Mouse (Mus musculus): ENCODE measurements around the gene Zdhhc20. TPM values are rescaled to one million over a fixed set of nuclear protein-coding genes. Genes with fewer than 3 reads are reported as not detected.
"Not testable (repeated sequence)": the region's sequence is repeated elsewhere in the genome, so short reads cannot be mapped to it uniquely, and the experiment has no call there.

Gene Zdhhc20
- polyA plus RNA-seq, 1 experiment from 2014 or later: 39.3 TPM

DNA sequence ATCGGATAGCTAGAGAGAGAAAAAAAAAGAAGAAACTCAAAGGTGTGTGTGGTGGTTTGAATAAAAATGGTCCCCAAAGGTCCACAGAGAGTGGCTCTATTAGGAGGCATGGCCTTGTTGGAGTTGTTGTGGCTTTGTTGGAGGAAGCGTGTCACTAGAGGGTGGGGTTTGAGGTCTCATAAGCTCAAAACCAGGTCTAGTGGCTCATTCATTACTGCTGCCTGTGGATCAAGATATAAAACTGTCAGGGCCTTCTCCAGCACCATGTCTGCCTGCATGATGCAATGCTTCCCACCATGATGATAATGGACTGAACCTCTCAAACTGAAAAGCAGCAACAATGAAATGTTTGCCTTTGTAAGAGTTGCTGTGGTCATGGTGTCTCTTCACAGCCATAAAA is 31.5 kb downstream of the Zdhhc20 start:
- CTCF ChIA-PET: no interaction called here
- POLR2A ChIA-PET: interaction anchor here (1.9 kb wide), 1 partner anchor 32 kb away, joined by 5 read pairs; the partner anchor contains the start of gene Zdhhc20
- TF ChIP-seq CTCF (IDR thresholded peaks at IDR 0.05): no peak
- ATAC-seq (no peak), DNase-seq (ENCODE audit: low read depth, low spot score) (no peak)
- in situ Hi-C loops (cut with MboI; ENCODE audit: low pct_unique_long_range_greater_than_20kb): no loop called here
- no peaks in the 10 kb centered on the region for H3K27me3 ChIP-seq

DNA sequence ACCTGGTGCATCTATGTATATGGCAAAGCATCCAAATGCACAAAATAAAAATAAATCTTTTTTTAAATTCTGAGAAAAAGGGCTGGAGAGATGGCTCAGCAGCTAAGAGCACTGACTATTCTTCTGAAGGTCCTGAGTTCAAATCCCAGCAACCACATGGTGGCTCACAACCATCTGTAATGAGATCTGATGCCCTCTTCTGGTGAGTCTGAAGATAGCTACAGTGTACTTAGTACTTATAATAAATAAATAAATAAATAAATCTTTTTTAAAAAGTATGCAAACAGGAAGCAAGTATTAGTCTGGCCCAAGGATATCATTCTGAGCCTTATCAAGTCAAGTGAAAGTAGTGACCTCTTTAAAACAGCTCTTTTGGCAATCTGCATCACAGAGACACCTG is 34.0 kb downstream of the Zdhhc20 start:
- peak; percentile 47 for TF ChIP-seq CTCF (IDR thresholded peaks at IDR 0.05)
- DNase-seq (ENCODE audit: low read depth, low spot score); ATAC-seq; POLR2A ChIA-PET; in situ Hi-C loops (cut with MboI; ENCODE audit: low pct_unique_long_range_greater_than_20kb); H3K27me3 ChIP-seq: not testable (repeated sequence)
- CTCF ChIA-PET: interaction anchor here (1.4 kb wide), 1 partner anchor 13 kb away, joined by 3 read pairs; no protein-coding TSS in a partner anchor

DNA sequence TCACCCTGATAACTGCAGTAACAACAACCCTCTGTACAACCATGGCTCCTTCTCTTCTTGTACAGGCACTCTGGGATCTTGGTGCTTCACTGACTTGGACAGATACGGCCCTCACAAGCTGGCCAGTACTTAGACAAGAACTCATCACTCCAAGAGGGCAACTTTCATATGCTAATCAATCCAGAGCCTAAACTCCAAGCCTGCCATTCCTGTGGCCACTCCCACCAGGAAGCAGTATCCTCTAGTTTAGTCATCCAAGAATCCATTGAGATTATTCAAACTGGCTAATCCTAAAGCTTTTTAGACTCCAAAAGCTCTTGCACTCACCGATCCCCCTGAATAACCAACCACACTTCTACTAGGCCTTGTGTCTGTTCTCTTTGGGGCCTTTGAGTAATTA is 37.1 kb downstream of the Zdhhc20 start:
- in situ Hi-C loops (cut with MboI; ENCODE audit: low pct_unique_long_range_greater_than_20kb): no loop called here
- no peak for ATAC-seq
- ChIA-PET CTCF (interaction anchor here (1.1 to 2.0 kb wide), 2 partner anchors 11 kb away, joined by 3 to 6 read pairs; no protein-coding TSS in a partner anchor), POLR2A (interaction anchor here (0.6 kb wide), 1 partner anchor 173 kb away, joined by 3 read pairs; no protein-coding TSS in a partner anchor)
- no peak for TF ChIP-seq CTCF (IDR thresholded peaks at IDR 0.05)
- no peak for DNase-seq (ENCODE audit: low read depth, low spot score)
- H3K27me3 ChIP-seq: no peaks in the 10 kb centered on the region

DNA sequence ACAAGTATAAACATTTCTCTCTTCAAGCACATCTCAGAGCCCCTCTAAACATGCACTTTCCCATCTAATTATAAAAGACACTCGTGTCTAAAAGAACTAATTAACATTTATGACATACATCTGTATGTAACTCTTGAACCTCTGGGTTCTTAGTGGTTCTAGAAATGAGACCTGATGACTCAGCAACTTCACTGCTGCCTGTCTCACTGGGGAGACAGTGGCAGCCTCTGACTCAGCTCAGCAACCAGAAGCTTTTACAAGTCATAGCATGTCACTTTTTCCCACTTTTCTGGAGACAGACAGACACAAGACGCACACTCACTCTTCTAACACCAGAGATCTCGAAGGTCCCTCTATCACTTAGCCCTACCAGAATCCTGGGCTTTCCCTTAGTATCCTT is 39.7 kb downstream of the Zdhhc20 start:
- in situ Hi-C loops (cut with MboI; ENCODE audit: low pct_unique_long_range_greater_than_20kb): no loop called here
- ATAC-seq: no peak
- POLR2A ChIA-PET: no interaction called here
- no peak for TF ChIP-seq CTCF (IDR thresholded peaks at IDR 0.05)
- CTCF ChIA-PET: no interaction called here
- DNase-seq (ENCODE audit: low read depth, low spot score): no peak
- H3K27me3 ChIP-seq: no peaks in the 10 kb centered on the region

DNA sequence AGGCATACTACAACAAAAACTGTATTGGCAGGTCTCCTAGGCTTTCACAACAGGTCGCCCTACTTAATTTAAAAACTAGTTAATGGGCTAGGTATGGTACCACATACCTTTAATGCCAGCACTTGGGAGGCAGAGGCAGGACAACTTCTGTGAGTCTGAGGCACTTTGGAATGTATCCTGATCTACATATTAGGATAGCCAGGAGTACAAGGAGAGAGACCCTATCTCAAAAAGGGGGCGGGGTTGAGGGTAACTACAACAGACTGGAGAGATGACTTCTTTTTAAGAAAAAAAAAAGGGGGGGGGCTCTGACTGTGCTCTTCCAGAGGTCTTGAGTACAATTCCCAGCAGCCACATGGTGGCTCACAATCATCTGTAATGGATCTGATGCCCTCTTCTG is 41.4 kb downstream of the Zdhhc20 start:
- ATAC-seq (no peak), DNase-seq (ENCODE audit: low read depth, low spot score) (no peak)
- ChIA-PET POLR2A (no interaction called here), CTCF (no interaction called here)
- no peaks in the 10 kb centered on the region for H3K27me3 ChIP-seq
- peak; percentile 8 for TF ChIP-seq CTCF (IDR thresholded peaks at IDR 0.05)
- in situ Hi-C loops (cut with MboI; ENCODE audit: low pct_unique_long_range_greater_than_20kb): no loop called here

DNA sequence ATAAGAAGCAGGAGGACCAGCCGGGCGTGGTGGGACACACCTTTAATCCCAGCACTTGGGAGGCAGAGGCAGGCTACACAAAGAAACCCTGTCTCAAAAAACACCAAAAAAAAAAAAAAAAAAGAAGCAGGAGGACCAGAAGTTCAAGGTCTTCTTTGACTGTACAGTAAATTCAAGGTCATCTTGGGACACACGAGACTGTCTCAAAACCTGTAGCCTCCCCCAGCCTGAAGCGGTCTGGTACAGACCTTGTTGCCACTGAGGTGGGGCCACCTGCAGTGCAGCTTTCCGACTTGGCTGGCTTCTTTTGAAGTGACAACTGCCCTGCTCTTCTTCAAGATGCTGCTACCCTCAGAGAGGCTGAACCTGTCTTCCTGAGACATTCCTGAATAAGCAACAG is 42.0 kb downstream of the Zdhhc20 start:
- ATAC-seq; CTCF ChIA-PET; in situ Hi-C loops (cut with MboI; ENCODE audit: low pct_unique_long_range_greater_than_20kb); DNase-seq (ENCODE audit: low read depth, low spot score); POLR2A ChIA-PET; H3K27me3 ChIP-seq: not testable (repeated sequence)

DNA sequence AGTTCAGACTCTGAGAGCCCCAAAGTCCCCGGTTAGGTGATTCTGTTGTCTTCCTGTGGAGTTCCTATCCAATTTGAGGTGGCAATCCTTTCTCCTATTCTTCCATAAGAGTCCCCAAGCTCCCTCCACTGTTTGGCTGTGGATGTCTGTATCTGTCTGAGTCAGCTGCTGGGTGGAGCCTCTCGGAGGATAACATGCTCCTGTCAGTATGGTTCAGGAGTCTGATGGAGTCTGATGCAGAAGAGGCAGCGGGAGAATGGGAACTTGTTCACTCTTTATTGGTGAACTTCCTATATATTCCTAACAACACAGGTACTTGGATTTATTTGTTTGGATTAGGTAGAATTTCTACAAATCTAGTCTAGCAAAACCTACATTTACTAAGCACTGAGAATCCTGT is 45.5 kb downstream of the Zdhhc20 start:
- no peak for ATAC-seq
- TF ChIP-seq CTCF (IDR thresholded peaks at IDR 0.05): no peak
- DNase-seq (ENCODE audit: low read depth, low spot score): no peak
- in situ Hi-C loops (cut with MboI; ENCODE audit: low pct_unique_long_range_greater_than_20kb): no loop called here
- ChIA-PET CTCF (interaction anchor here (1.3 to 2.0 kb wide), 2 partner anchors 11 to 15 kb away, joined by 3 to 4 read pairs; no protein-coding TSS in a partner anchor), POLR2A (no interaction called here)
- H3K27me3 ChIP-seq: no peaks in the 10 kb centered on the region

DNA sequence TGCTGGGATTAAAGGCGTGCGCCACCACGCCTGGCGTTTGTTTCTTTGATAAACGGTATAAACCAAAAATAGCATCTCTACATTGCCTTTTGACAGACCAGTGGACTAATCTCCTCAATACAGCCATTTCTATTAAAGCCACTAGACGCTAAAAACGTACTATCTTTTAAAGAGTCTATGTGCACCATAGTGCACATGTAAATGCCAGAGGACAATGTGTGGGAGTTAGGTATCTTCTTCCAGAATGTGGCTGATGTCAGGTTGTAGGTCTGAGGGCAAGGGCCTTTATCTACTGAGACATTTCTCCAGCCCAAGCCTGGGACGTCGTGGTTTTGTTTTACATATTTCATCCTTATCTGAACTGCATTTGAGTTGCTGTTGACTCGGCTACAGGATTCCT is 54.9 kb downstream of the Zdhhc20 start:
- DNase-seq (ENCODE audit: low read depth, low spot score): no peak
- ATAC-seq: no peak
- CTCF ChIA-PET: no interaction called here

DNA sequence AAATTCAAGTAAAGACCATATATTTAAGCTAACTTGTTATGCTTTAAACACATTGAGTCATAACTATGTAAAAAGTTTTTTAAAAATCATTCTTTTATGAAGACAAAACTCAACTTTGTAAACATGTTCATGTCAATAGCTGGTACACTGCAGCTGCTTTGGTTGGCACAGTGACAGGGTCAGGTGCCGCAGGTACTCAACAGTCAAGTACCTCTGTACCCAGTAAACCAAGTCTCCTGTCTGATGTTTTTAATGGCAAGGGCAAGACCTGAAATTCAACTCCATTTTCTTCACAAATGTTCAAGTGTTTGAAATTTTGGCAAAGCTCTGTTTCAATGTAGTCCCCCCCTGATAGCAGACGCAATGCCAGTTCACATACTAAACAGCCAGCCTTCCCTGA is 56.5 kb downstream of the Zdhhc20 start:
- POLR2A ChIA-PET: interaction anchor here (0.5 kb wide), 1 partner anchor 1574 kb away, joined by 5 read pairs; no protein-coding TSS in a partner anchor
- TF ChIP-seq CTCF (IDR thresholded peaks at IDR 0.05): no peak
- no peaks in the 10 kb centered on the region for H3K27me3 ChIP-seq
- ATAC-seq (no peak), DNase-seq (ENCODE audit: low read depth, low spot score) (no peak)
- in situ Hi-C loops (cut with MboI; ENCODE audit: low pct_unique_long_range_greater_than_20kb): no loop called here
- CTCF ChIA-PET: interaction anchor here (1.2 to 1.3 kb wide), 2 partner anchors 11 to 49 kb away, joined by 3 to 4 read pairs; no protein-coding TSS in a partner anchor

More for the DNA sequence above, 54.9 kb downstream of the Zdhhc20 start:
- in situ Hi-C loops (cut with MboI; ENCODE audit: low pct_unique_long_range_greater_than_20kb): no loop called here
- POLR2A ChIA-PET: no interaction called here
- H3K27me3 ChIP-seq: no peaks in the 10 kb centered on the region
- no peak for TF ChIP-seq CTCF (IDR thresholded peaks at IDR 0.05)

DNA sequence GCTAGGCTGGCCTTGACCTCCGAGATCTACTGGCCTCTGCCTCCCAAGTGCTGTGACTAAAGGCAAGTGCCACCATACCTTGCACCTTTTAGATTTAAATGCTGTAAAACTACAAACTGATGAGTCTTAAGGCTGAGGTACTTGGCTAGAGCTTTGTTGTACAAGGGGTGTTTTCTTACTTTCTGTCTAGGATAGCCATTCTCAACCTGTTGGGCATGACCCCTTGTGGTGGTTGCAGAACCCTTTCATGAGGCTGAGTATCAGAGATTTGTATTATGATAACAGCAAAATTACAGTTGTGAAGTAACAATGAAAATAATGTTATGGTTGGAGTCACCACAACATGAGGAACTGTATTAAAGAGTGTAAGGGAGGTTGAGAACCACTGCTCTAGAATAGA is 62.8 kb downstream of the Zdhhc20 start:
- DNase-seq (ENCODE audit: low read depth, low spot score) (no peak), ATAC-seq (no peak)
- CTCF ChIA-PET: interaction anchor here (1.0 to 1.4 kb wide), 4 partner anchors 11 to 121 kb away, joined by 3 to 4 read pairs (median 4); no protein-coding TSS in a partner anchor
- POLR2A ChIA-PET: interaction anchor here (1.4 kb wide), 1 partner anchor 28 kb away, joined by 3 read pairs; no protein-coding TSS in a partner anchor
- H3K27me3 ChIP-seq: no peaks in the 10 kb centered on the region
- TF ChIP-seq CTCF (IDR thresholded peaks at IDR 0.05): no peak
- in situ Hi-C loops (cut with MboI; ENCODE audit: low pct_unique_long_range_greater_than_20kb): loop anchor here (5.0 kb wide), 1 partner anchor 145 kb away; no protein-coding TSS in a partner anchor

DNA sequence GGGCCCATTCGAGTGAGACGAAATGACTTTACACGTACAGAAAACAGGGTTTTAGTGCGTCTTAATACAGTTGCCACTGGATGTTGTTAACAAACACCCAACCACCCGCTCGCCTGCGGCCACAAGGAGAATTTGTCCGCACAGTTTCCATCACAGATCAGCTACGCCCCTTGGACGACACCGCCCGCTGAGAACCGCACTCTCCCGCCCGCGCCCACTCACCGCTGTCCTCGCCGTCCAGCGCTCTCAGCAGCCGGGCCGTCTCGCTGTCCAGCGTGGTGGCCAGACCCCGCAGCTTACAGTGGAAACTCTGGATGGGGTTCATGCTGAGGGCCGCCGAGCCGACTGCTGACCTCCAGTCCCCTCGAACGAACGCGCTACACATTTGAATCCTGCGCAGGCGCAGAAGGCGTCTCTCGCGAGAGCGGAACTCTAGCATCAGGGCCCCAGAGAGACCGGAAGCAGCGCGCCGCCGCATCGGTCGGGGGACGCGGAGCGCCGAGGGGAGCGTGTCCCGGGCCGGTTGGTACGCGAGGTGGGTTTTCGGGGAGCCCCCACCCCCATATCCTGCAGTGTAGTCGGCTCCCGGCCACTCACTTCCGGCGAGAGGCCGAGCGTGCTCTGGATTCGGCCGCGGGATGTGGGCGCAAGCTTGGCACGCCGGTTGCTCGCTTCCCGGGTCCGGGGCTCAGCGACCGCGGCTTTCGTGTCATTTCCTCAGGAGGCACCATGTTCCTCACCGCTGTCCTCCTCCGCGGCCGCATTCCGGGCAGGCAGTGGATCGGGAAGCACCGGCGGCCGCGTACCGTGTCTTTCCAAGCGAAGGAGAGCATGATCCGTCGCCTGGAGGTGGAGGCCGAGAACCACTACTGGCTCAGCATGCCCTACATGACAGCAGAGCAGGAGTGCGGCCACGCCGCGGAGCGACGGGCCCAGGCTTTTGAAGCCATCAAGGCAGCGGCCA is 64.0 kb downstream of the Zdhhc20 start, which contains the start of the genes Ska3 and Mrpl57:
Gene Ska3 (minus strand): TSS at position 398 of the 964 bp plus-strand sequence.
Gene Mrpl57 (plus strand): TSS at position 447 of the 964 bp plus-strand sequence.
- in situ Hi-C loops (cut with MboI; ENCODE audit: low pct_unique_long_range_greater_than_20kb): loop anchor here (5.0 kb wide), 1 partner anchor 144 kb away; no protein-coding TSS in a partner anchor
- DNase-seq (ENCODE audit: low read depth, low spot score) (peak; percentile 64), ATAC-seq (peak; percentile 87)
- ChIA-PET POLR2A (interaction anchor here (0.8 to 1.4 kb wide), 3 partner anchors 9 to 27 kb away, joined by 3 to 5 read pairs (median 3); no protein-coding TSS in a partner anchor), CTCF (interaction anchor here (1.0 kb wide), 1 partner anchor 120 kb away, joined by 3 read pairs; no protein-coding TSS in a partner anchor)
- H3K27me3 ChIP-seq: no peaks in the 10 kb centered on the region
- no peak for TF ChIP-seq CTCF (IDR thresholded peaks at IDR 0.05)
